Mouse (Mus musculus): ENCODE measurements around the gene B4galnt3.
"Not testable (repeated sequence)": the region's sequence is repeated elsewhere in the genome, so short reads cannot be mapped to it uniquely, and the experiment has no call there.

Gene B4galnt3

GRCm38 (mm10) chr6:120294056-120294784, at the start of gene B4galnt3, which contains the start of gene D330020A13Rik:
Gene B4galnt3 (minus strand): TSS chr6:120294559.
Gene D330020A13Rik (plus strand): TSS chr6:120294364.
- DNase-seq (ENCODE audit: low spot score in 2 of 2), result no peak

GRCm38 (mm10) chr6:120343992-120344391, 49.6 kb upstream of the B4galnt3 start:
- no peak for DNase-seq (ENCODE audit: low spot score in 2 of 2)

GRCm38 (mm10) chr6:120332351-120332750, 38.0 kb upstream of the B4galnt3 start:
- DNase-seq (ENCODE audit: low spot score in 2 of 2), result no peak

GRCm38 (mm10) chr6:120324295-120324927, 30.1 kb upstream of the B4galnt3 start:
- no peak for DNase-seq (ENCODE audit: low spot score in 2 of 2)

GRCm38 (mm10) chr6:120320369-120320768, 26.0 kb upstream of the B4galnt3 start:
- no peak for DNase-seq (ENCODE audit: low spot score in 2 of 2)

- DNase-seq (ENCODE audit: low spot score in 2 of 2), result no peak
Observed at GRCm38 (mm10) chr6:120319129-120319528, 24.8 kb upstream of the B4galnt3 start.

GRCm38 (mm10) chr6:120318303-120318940, 24.1 kb upstream of the B4galnt3 start:
- no peak for DNase-seq (ENCODE audit: low spot score in 2 of 2)

- DNase-seq (ENCODE audit: low spot score in 2 of 2), result no peak
Observed at GRCm38 (mm10) chr6:120312443-120312842, 18.1 kb upstream of the B4galnt3 start.

- DNase-seq (ENCODE audit: low spot score in 2 of 2), result no peak
Observed at GRCm38 (mm10) chr6:120309787-120310186, 15.4 kb upstream of the B4galnt3 start.

GRCm38 (mm10) chr6:120309338-120309737, 15.0 kb upstream of the B4galnt3 start:
- no peak for DNase-seq (ENCODE audit: low spot score in 2 of 2)

- DNase-seq (ENCODE audit: low spot score in 2 of 2), result no peak
Observed at GRCm38 (mm10) chr6:120306859-120307594, 12.7 kb upstream of the B4galnt3 start.

GRCm38 (mm10) chr6:120302755-120303316, 8.5 kb upstream of the B4galnt3 start:
- DNase-seq (ENCODE audit: low spot score in 2 of 2), result no peak

- DNase-seq (ENCODE audit: low spot score in 2 of 2), result peak in 1 of 2 experiments; percentile 31
Observed at GRCm38 (mm10) chr6:120301137-120301536, 6.8 kb upstream of the B4galnt3 start.

GRCm38 (mm10) chr6:120296589-120296988, 2.2 kb upstream of the B4galnt3 start:
- not testable (repeated sequence) for DNase-seq (ENCODE audit: low spot score in 2 of 2)

- peak; percentile 52 to 66 for DNase-seq (ENCODE audit: low spot score in 2 of 2)
Observed at GRCm38 (mm10) chr6:120294785-120295133, 400 bp upstream of the B4galnt3 start.

GRCm38 (mm10) chr6:120291396-120292009, 2.9 kb downstream of the B4galnt3 start:
- DNase-seq (ENCODE audit: low spot score in 2 of 2), result no peak

GRCm38 (mm10) chr6:120289430-120289829, 4.9 kb downstream of the B4galnt3 start:
- DNase-seq (ENCODE audit: low spot score in 2 of 2), result no peak

- no peak for DNase-seq (ENCODE audit: low spot score in 2 of 2)
Observed at GRCm38 (mm10) chr6:120288541-120288940, 5.8 kb downstream of the B4galnt3 start.

GRCm38 (mm10) chr6:120287279-120287678, 7.1 kb downstream of the B4galnt3 start:
- DNase-seq (ENCODE audit: low spot score in 2 of 2), result no peak

- no peak for DNase-seq (ENCODE audit: low spot score in 2 of 2)
Observed at GRCm38 (mm10) chr6:120276874-120277449, 17.4 kb downstream of the B4galnt3 start.

- no peak for DNase-seq (ENCODE audit: low spot score in 2 of 2)
Observed at GRCm38 (mm10) chr6:120275301-120275700, 19.1 kb downstream of the B4galnt3 start.

All from urinary bladder, postnatal 4 days (tissue).